Mouse (Mus musculus) liver, embryonic 15.5 days (tissue): ENCODE results near the gene Gramd2. TPM values are rescaled to one million over a fixed set of nuclear protein-coding genes. Genes with fewer than 3 reads are reported as not detected.

ENCODE experiments used
- ATAC-seq: fragments of 200-750 bp; cut with Nextera tagmentation; 2 replicates; pipeline ENCODE4 v1.8.0; 2017; ENCODE audit warnings: moderate number of reproducible peaks, mild to moderate bottlenecking, moderate library complexity; ENCODE audit not compliant: insufficient read depth
- H3K27ac ChIP-seq: fragments of 300-500 bp; sonication (generic); replicated peaks from 2 replicates; pipeline ENCODE4 v1.5.1; 2015; ENCODE audit warnings: mild to moderate bottlenecking, inconsistent platforms
- H3K27me3 ChIP-seq: fragments of 300-500 bp; sonication (generic); 2 replicates; pipeline ENCODE4 v1.6.1; 2015; ENCODE audit warnings: mild to moderate bottlenecking, inconsistent platforms
- H3K36me3 ChIP-seq: fragments of 300-500 bp; sonication (generic); replicated peaks from 2 replicates; pipeline ENCODE4 v1.6.1; 2015; ENCODE audit warnings: moderate library complexity, mild to moderate bottlenecking, inconsistent platforms
- H3K4me1 ChIP-seq: fragments of 300-500 bp; sonication (generic); replicated peaks from 2 replicates; pipeline ENCODE4 v1.6.1; 2015; ENCODE audit warnings: inconsistent platforms
- H3K4me2 ChIP-seq: fragments of 300-500 bp; sonication (generic); 2 replicates; pipeline ENCODE4 v1.6.1; 2015; ENCODE audit warnings: moderate library complexity, mild to moderate bottlenecking, inconsistent platforms
- H3K4me3 ChIP-seq: fragments of 300-500 bp; sonication (generic); replicated peaks from 2 replicates; pipeline ENCODE4 v1.5.1; 2015; ENCODE audit warnings: mild to moderate bottlenecking, inconsistent platforms
- H3K9ac ChIP-seq: fragments of 300-500 bp; sonication (generic); 2 replicates; pipeline ENCODE4 v1.6.1; 2015; ENCODE audit warnings: moderate library complexity, mild to moderate bottlenecking, inconsistent platforms
- H3K9me3 ChIP-seq: fragments of 300-500 bp; sonication (generic); replicated peaks from 2 replicates; pipeline ENCODE4 v1.6.1; 2016; ENCODE audit warnings: inconsistent platforms
- WGBS: fragments of 180-500 bp; shearing (Covaris S2); methylation state at CpG from one replicate; pipeline ENCODE4 v1.1.7; 2015; ENCODE audit warnings: mixed read lengths; ENCODE audit not compliant: insufficient replicate concordance; 5-methylcytosine and 5-hydroxymethylcytosine counted together
- polyA plus RNA-seq: library from polyadenylated mRNA; unstranded; fragments of >200 nt; fragmentation: Nextera tagmentation; extraction: Ambion mirVana; gene quantifications from 2 replicates; pipeline ENCODE4 v1.2.1, GENCODE M21; 2015

The Gramd2 gene
- polyA plus RNA-seq, 1 experiment from 2014 or later: 0.17 TPM

GRCm38 (mm10) chr9:59659036-59660026 lies 20.6 kb upstream of the Gramd2 start:
- Histone ChIP-seq H3K9me3 (no peaks in the 10 kb centered on the region), H3K9ac (no peak overlapping the region), H3K4me3 (0 out of 2 replicates have a peak overlapping the region, but pooled peaks have one; percentile 0), H3K27ac (0 out of 2 replicates have a peak overlapping the region, but pooled peaks have one; percentile 22), H3K4me1 (peaks cover 51% of the 10 kb centered on the region), H3K4me2 (peak overlapping the region; percentile 83), H3K36me3 (no peaks in the 10 kb centered on the region), H3K27me3 (peaks cover 95% of the 10 kb centered on the region)
- no peak for ATAC-seq
- 22% methylated on average over 14 of the region's 14 CpGs for WGBS

- Histone ChIP-seq H3K4me3 (no peak overlapping the region), H3K9ac (no peak overlapping the region), H3K36me3 (no peaks in the 10 kb centered on the region), H3K27me3 (peaks cover 95% of the 10 kb centered on the region), H3K4me1 (peaks cover 51% of the 10 kb centered on the region), H3K27ac (0 out of 2 replicates have a peak overlapping the region, but pooled peaks have one; percentile 22), H3K4me2 (peak overlapping the region; percentile 41), H3K9me3 (no peaks in the 10 kb centered on the region)
- 28% methylated on average over 10 of the region's 10 CpGs for WGBS
- no peak for ATAC-seq
Observed at GRCm38 (mm10) chr9:59660421-59660820, 19.5 kb upstream of the Gramd2 start.

- H3K27ac ChIP-seq: no peak overlapping the region
- peaks cover 42% of the 10 kb centered on the region for H3K4me1 ChIP-seq
- peak; percentile 36; the same call in 1 of the 2 replicates for ATAC-seq
- no peak overlapping the region for H3K9ac ChIP-seq
- no peaks in the 10 kb centered on the region for H3K9me3 ChIP-seq
- H3K4me2 ChIP-seq: peak overlapping the region; percentile 41; the same call in 1 of the 2 replicates
- 35% methylated on average over 6 of the region's 6 CpGs for WGBS
- 0 out of 2 replicates have a peak, but pooled peaks cover 2% of the 10 kb centered on the region for H3K36me3 ChIP-seq
- no peak overlapping the region for H3K4me3 ChIP-seq
- H3K27me3 ChIP-seq: peaks cover 95% of the 10 kb centered on the region
Observed at GRCm38 (mm10) chr9:59661298-59661975, 18.5 kb upstream of the Gramd2 start.

- H3K9me3 ChIP-seq: no peaks in the 10 kb centered on the region
- peaks cover 32% of the 10 kb centered on the region for H3K4me1 ChIP-seq
- H3K4me2 ChIP-seq: no peak overlapping the region
- no peak overlapping the region for H3K27ac ChIP-seq
- WGBS: 78% methylated on average over 7 of the region's 7 CpGs
- 0 out of 2 replicates have a peak, but pooled peaks cover 7% of the 10 kb centered on the region for H3K36me3 ChIP-seq
- ATAC-seq: no peak
- no peak overlapping the region for H3K9ac ChIP-seq
- H3K27me3 ChIP-seq: peaks cover 91% of the 10 kb centered on the region
- no peak overlapping the region for H3K4me3 ChIP-seq
Observed at GRCm38 (mm10) chr9:59663226-59663625, 16.7 kb upstream of the Gramd2 start.

- WGBS: 73% methylated on average over 3 of the region's 3 CpGs
- no peak for ATAC-seq
- no peak overlapping the region for H3K9ac ChIP-seq
Observed at GRCm38 (mm10) chr9:59663957-59664356, 16.0 kb upstream of the Gramd2 start.

GRCm38 (mm10) chr9:59664664-59665256 lies 15.2 kb upstream of the Gramd2 start:
- ATAC-seq: no peak
- H3K27me3 ChIP-seq: peaks cover 85% of the 10 kb centered on the region
- 62% methylated on average over 4 of the region's 4 CpGs for WGBS

More at GRCm38 (mm10) chr9:59663957-59664356, 16.0 kb upstream of the Gramd2 start:
- H3K4me2 ChIP-seq: no peak overlapping the region
- H3K4me3 ChIP-seq: no peak overlapping the region
- no peak overlapping the region for H3K27ac ChIP-seq
- peaks cover 31% of the 10 kb centered on the region for H3K4me1 ChIP-seq
- no peaks in the 10 kb centered on the region for H3K9me3 ChIP-seq
- 0 out of 2 replicates have a peak, but pooled peaks cover 7% of the 10 kb centered on the region for H3K36me3 ChIP-seq
- H3K27me3 ChIP-seq: peaks cover 87% of the 10 kb centered on the region

GRCm38 (mm10) chr9:59666016-59666415 lies 13.9 kb upstream of the Gramd2 start:
- ATAC-seq: no peak
- H3K36me3 ChIP-seq: peaks cover 15% of the 10 kb centered on the region
- no peak overlapping the region for H3K27ac ChIP-seq
- H3K9ac ChIP-seq: no peak overlapping the region
- H3K4me2 ChIP-seq: no peak overlapping the region
- H3K9me3 ChIP-seq: no peaks in the 10 kb centered on the region
- H3K27me3 ChIP-seq: peaks cover 85% of the 10 kb centered on the region
- H3K4me1 ChIP-seq: peaks cover 13% of the 10 kb centered on the region
- H3K4me3 ChIP-seq: no peak overlapping the region
- WGBS: 74% methylated on average over 8 of the region's 8 CpGs

More at GRCm38 (mm10) chr9:59664664-59665256, 15.2 kb upstream of the Gramd2 start:
- no peak overlapping the region for H3K27ac ChIP-seq
- peaks cover 25% of the 10 kb centered on the region for H3K4me1 ChIP-seq
- H3K4me3 ChIP-seq: no peak overlapping the region
- H3K36me3 ChIP-seq: 0 out of 2 replicates have a peak, but pooled peaks cover 7% of the 10 kb centered on the region
- H3K4me2 ChIP-seq: no peak overlapping the region
- no peaks in the 10 kb centered on the region for H3K9me3 ChIP-seq
- no peak overlapping the region for H3K9ac ChIP-seq

GRCm38 (mm10) chr9:59666813-59667212 lies 13.1 kb upstream of the Gramd2 start:
- peaks cover 8% of the 10 kb centered on the region for H3K4me1 ChIP-seq
- ATAC-seq: no peak
- H3K9ac ChIP-seq: no peak overlapping the region
- peaks cover 85% of the 10 kb centered on the region for H3K27me3 ChIP-seq
- no peaks in the 10 kb centered on the region for H3K9me3 ChIP-seq
- no peak overlapping the region for H3K4me2 ChIP-seq
- H3K27ac ChIP-seq: no peak overlapping the region
- 73% methylated on average over 1 of the region's 1 CpGs for WGBS
- no peak overlapping the region for H3K4me3 ChIP-seq
- H3K36me3 ChIP-seq: peaks cover 17% of the 10 kb centered on the region

- peaks cover 85% of the 10 kb centered on the region for H3K27me3 ChIP-seq
Observed at GRCm38 (mm10) chr9:59667250-59667649, 12.7 kb upstream of the Gramd2 start.

GRCm38 (mm10) chr9:59667904-59668303 lies 12.0 kb upstream of the Gramd2 start:
- ATAC-seq: no peak
- Histone ChIP-seq H3K4me3 (no peak overlapping the region), H3K4me2 (no peak overlapping the region), H3K27ac (no peak overlapping the region), H3K9ac (no peak overlapping the region), H3K36me3 (peaks cover 23% of the 10 kb centered on the region), H3K27me3 (peaks cover 86% of the 10 kb centered on the region), H3K9me3 (no peaks in the 10 kb centered on the region), H3K4me1 (peaks cover 13% of the 10 kb centered on the region)
- WGBS: 45% methylated on average over 6 of the region's 6 CpGs

More at GRCm38 (mm10) chr9:59667250-59667649, 12.7 kb upstream of the Gramd2 start:
- Histone ChIP-seq H3K27ac (no peak overlapping the region), H3K4me1 (peaks cover 8% of the 10 kb centered on the region; the same call in 1 of the 2 replicates), H3K4me2 (no peak overlapping the region), H3K9me3 (no peaks in the 10 kb centered on the region), H3K36me3 (peaks cover 20% of the 10 kb centered on the region), H3K9ac (no peak overlapping the region), H3K4me3 (no peak overlapping the region)
- WGBS: 46% methylated on average over 4 of the region's 4 CpGs
- ATAC-seq: no peak
